Mouse (Mus musculus): ENCODE results near the gene Prep.
"Not testable (repeated sequence)": the region's sequence is repeated elsewhere in the genome, so short reads cannot be mapped to it uniquely, and the experiment has no call there.

Gene Prep

GRCm38 (mm10) chr10:45077353-45077752 lies 10.3 kb downstream of the Prep start:
- DNase-seq = no peak

DNA sequence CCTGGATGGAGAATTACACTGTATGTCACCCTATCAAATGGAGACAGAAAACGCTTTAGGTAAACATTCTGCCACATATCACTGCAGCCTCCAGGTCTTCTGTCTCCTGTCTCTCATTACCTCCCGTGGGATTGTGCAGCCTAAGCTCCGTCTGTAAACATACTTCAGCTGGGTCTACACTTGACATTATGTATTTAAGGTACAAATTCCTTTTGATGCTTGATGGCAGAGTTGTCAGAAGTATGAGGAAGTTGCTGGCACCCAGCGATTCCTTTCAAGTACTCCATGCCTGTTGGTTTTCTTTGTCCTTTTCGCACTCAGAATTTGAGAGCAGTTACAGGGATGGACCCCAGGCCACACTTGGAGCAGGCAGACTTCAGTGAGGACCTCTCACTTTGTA lies 12.8 kb downstream of the Prep start:
- DNase-seq = no peak

- no peak for DNase-seq
Observed at GRCm38 (mm10) chr10:45080490-45080889, 13.5 kb downstream of the Prep start.

- peak in 1 of 2 experiments; percentile 22 for DNase-seq
Observed at GRCm38 (mm10) chr10:45082730-45083129, 15.7 kb downstream of the Prep start.

- DNase-seq = not testable (repeated sequence)
Observed at GRCm38 (mm10) chr10:45084002-45084401, 17.0 kb downstream of the Prep start.

- no peak for DNase-seq
Observed at GRCm38 (mm10) chr10:45084471-45084870, 17.5 kb downstream of the Prep start.

- DNase-seq = no peak
Observed at GRCm38 (mm10) chr10:45085315-45085714, 18.3 kb downstream of the Prep start.

DNA sequence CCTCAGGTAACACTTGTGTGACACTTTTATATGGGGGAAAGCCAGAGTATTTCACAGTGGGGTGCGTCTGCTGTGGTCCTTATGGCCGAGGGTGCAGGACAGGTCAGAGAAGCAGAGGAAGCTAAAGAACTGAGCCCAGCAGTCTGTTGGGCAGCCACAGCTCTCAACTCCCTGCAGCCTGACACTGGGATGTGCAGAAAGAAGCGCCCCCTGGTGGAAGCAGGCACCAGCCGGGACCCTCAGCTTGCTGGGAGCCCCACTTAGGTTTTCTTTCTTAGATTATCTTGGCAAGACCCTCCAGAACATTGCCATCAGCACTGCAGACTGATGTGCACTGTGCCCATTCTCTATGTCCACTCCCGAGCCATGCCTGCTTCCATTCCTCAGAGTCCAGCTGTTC lies 19.6 kb downstream of the Prep start:
- peak in 1 of 2 experiments; percentile 68 for DNase-seq

DNA sequence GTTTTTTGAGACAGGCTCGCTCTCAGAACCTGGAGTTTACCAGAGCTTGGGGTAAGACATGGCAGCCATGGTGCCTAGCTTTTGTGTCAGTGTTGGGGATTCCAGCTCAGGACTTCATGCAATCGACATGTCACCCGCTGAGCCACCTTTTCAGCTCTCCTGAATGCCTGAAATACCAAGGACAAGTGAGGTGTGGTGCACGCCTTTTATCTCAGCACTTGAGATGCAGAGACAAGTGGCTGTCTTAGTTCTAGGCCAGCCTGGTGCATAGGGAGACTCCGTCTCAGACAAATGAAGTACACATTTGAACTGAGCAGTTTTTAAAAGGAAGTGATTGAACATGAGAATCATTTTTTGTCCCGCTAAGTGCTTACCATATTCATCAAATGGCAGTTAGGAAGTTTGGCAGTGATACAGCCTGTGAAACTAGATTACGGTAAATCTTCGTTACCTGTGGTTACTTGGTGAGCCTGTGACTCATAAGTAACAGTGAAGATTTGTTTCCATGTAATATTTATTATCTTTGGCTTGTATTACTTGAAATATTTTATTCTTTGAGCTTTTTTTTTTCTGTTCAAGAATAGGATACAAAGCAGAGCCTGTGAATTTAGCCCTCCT lies 24.6 kb downstream of the Prep start:
- DNase-seq = no peak

- no peak for DNase-seq
Observed at GRCm38 (mm10) chr10:45092080-45093056, 25.4 kb downstream of the Prep start.

DNA sequence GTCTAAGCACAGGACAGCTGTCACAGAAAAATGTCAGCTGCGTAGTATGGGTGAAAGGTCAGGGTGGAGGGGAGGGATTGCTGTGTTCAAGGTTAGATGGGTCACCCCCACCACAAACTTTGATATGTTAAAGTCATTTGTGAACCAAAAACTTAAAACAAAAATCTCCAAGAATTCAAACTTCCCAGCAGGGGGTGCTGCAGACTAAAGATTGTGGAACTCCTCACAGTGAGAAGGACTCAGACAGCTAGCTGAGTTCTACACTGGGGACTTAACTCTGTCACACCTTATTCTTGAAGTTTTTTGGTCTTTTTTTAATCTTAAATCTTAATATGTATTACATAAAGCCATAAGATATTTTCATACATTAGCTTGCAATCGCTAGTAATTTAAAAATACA lies 31.7 kb downstream of the Prep start:
- DNase-seq = peak; percentile 36 to 78

DNA sequence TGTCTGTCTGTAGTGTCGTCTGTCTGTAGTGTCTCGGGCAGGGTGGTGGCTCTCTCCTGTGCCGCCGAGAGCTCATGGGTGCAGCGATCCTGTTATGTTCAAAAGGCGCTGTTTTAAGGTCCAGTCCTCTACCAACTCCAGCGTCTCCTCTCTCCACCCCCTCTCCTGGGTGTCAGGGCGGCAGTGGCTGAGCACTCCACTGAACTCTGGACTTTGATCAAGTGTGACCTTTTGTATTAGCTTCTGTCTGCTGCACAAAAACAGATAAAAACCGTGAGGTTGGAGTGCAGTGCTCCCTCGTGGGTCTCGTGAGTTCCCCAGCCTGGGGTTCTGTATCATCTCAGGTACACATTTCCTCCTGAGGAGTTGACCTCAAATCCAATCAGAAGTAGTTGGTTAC lies 33.5 kb downstream of the Prep start:
- peak; percentile 51 to 65 for DNase-seq

GRCm38 (mm10) chr10:45103184-45103583 lies 36.2 kb downstream of the Prep start:
- DNase-seq = peak in 1 of 2 experiments; percentile 31

GRCm38 (mm10) chr10:45104098-45104497 lies 37.1 kb downstream of the Prep start:
- DNase-seq = peak; percentile 66 to 74

DNA sequence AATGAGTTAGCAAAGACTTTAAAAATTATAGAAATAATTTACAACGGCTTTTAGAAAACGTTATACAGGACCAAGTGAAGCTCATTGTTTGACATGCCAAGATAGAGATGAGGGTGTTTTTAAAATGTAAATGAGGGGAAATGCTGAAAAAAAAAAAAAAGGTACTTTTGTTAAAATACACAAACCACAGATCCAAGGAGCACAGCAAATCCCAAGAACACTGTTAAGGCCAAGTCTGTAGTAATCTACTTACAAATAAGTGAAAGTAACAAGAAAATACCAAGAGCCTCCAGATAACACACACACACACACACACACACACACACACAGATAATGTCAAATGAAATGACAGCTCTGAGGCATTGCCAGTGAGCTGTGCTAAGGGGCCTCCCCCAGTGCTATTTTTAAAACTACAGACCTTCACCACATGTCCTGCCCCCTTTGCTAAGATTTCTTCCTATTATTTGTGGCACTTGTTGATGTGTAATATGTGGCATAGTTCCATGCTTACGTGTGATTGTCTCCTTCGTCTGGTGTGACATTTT lies 37.6 kb downstream of the Prep start:
- no peak for DNase-seq

DNA sequence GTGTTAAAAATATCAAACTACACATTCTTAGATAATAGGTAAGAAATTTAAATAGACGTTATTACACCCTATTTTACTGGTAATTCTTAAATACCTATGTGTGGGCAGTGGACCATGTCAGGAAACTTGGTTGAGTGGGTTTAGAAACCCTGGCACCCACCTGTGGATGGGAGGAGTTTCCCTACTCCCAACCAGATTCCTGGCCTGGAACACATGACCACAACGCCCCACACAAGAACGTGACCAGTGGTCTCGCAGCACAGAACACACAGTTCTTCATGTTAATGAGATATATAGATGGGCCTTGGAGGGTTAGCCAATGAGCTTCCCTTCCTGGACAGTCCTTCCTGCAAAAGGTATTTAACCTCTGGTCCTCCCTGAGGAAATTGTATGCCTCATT lies 39.5 kb downstream of the Prep start:
- DNase-seq = peak; percentile 18 to 25

DNA sequence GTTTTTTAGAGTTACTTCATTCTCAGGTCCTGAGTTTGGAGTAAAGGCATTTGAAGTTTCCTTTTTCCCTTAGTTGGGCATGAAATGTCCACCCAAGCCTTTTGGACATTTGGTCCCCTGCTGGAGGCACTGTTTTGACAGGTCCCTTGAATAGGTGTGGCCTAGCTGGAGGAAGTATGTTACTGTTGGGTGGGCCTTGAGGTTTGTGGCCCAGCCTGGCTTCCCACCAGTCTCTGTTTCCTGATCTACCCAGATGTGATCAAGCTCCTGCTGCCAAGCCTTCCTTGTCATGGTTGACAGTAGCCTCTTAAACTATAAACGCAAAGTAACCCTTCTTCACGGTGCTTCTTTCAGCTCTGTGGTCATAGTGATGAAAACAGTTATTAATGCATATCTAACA lies 40.3 kb downstream of the Prep start:
- no peak for DNase-seq

- DNase-seq = no peak
Observed at GRCm38 (mm10) chr10:45109041-45109440, 42.0 kb downstream of the Prep start.

DNA sequence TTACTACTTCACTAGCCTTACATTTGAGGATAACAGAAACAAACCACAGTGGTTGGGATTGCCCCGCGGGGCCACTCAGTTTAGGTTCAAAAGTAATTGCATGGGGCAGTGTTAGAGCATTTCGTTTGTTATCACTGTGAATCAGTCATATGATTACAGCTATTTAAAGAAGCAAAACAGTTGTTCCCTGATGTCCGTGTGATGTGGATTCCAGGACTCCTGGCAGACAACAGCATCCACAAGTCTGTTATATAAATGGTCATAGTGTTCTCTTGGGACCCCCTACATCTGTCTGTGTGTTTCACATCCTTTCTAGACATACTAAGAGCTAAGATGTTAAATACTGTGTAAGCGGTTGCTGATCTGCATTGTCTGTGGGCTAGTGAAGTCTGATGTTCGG lies 43.0 kb downstream of the Prep start:
- DNase-seq = no peak

GRCm38 (mm10) chr10:45112927-45113326 lies 45.9 kb downstream of the Prep start:
- DNase-seq = no peak

- peak in 1 of 2 experiments; percentile 24 for DNase-seq
Observed at GRCm38 (mm10) chr10:45114462-45114861, 47.5 kb downstream of the Prep start.

DNA sequence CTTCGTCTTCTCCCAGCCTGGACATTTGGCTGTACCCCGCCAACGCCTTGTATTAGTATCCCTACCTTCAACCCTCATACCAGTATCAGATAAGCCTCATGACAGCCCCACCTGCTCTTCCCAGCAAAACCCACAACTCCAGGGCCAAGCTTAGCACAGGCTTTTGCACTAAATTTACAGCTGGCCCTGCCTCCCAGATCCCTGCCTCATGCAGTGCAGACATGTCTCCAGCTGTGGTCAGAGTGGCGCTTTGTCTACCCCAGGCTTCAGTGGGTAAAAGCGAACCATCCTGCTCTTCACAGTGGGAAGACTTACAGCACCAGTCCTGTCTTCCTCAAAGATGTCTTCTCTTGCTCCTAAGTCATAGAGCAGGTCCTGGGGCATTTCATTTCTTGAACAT lies 49.8 kb downstream of the Prep start:
- DNase-seq = no peak

- DNase-seq = no peak
Observed at GRCm38 (mm10) chr10:45118389-45118788, 51.4 kb downstream of the Prep start.

- no peak for DNase-seq
Observed at GRCm38 (mm10) chr10:45121637-45122036, 54.6 kb downstream of the Prep start.

All from kidney, postnatal 36 days (tissue).